Mouse (Mus musculus) heart, postnatal 0 days (tissue): ENCODE measurements at regions not wholly inside any gene's neighbourhood (a gene's known extent, or its start where the extent isn't known, plus 50 kb on each side); places are given as distances from the start of the nearest gene placed in this dataset.

Experiments
- CTCF ChIP-seq: IDR thresholded peaks from 2 replicates; pipeline ENCODE4 v1.5.1; 2016; ENCODE audit warnings: antibody characterized with exemption, control low read depth, low read depth
- EP300 ChIP-seq: IDR thresholded peaks from 2 replicates; pipeline ENCODE4 v1.6.1; 2016; ENCODE audit warnings: antibody characterized with exemption, low read depth

DNA sequence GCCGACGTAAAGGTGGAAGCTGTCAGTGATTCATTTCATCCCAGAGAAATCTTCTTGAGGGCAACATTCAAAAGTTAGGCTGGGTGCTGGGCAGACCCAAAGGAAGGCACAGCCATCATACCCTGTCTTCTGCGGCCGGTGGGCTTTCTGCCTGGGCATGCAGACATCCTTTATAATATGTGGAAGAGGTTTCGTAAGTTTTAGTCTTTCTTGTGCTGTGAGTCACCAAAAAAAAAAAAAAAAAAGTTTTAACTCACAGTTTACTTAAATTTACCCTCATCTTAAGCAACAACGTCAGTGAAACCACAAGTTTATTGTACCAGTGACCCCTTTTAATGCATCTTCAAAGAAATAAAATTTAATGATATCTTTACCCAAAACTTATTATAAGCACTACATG lies 128.7 kb downstream of the Dusp6 start:
- TF ChIP-seq CTCF = no peak
- TF ChIP-seq EP300 = no peak
